Mouse (Mus musculus) heart, postnatal 0 days (tissue): ENCODE data around the gene Igf1r. TPM values are rescaled to one million over a fixed set of nuclear protein-coding genes. Genes with fewer than 3 reads are reported as not detected.

ENCODE experiments used
- ATAC-seq: fragments of 200-750 bp; cut with Nextera tagmentation; 2 replicates; pipeline ENCODE4 v1.8.0; 2017; ENCODE audit warnings: low read depth, moderate number of reproducible peaks, moderate library complexity; ENCODE audit not compliant: insufficient read depth
- DNase-seq: peaks from one replicate; pipeline ENCODE4 v3.0.0-alpha.2; 2016; ENCODE audit warnings: low spot score
- H3K27ac ChIP-seq: fragments of 300-500 bp; sonication (generic); 2 replicates; pipeline ENCODE4 v1.5.1; 2014; ENCODE audit warnings: low read depth, mild to moderate bottlenecking
- H3K27me3 ChIP-seq: fragments of 300-500 bp; sonication (generic); 2 replicates; pipeline ENCODE4 v1.6.1; 2014; ENCODE audit warnings: low read length, mixed read lengths; ENCODE audit not compliant: control insufficient read depth, insufficient read depth
- H3K36me3 ChIP-seq: fragments of 300-500 bp; sonication (generic); replicated peaks from 2 replicates; pipeline ENCODE4 v1.6.1; 2014; ENCODE audit warnings: low read length, mixed read lengths; ENCODE audit not compliant: control insufficient read depth, insufficient read depth
- H3K4me1 ChIP-seq: fragments of 300-500 bp; sonication (generic); 2 replicates; pipeline ENCODE4 v1.6.1; 2014; ENCODE audit warnings: antibody characterized with exemption; ENCODE audit not compliant: control insufficient read depth, insufficient read depth
- H3K4me2 ChIP-seq: fragments of 300-500 bp; sonication (generic); 2 replicates; pipeline ENCODE4 v1.6.1; 2014; ENCODE audit warnings: low read depth, mild to moderate bottlenecking, low read length, moderate library complexity
- H3K4me3 ChIP-seq: fragments of 300-500 bp; sonication (generic); 2 replicates; pipeline ENCODE4 v1.5.1; 2014; ENCODE audit warnings: low read depth, low read length
- H3K9ac ChIP-seq: fragments of 300-500 bp; sonication (generic); replicated peaks from 2 replicates; pipeline ENCODE4 v1.6.1; 2014; ENCODE audit warnings: low read depth, low read length, mixed read lengths
- H3K9me3 ChIP-seq: fragments of 300-500 bp; sonication (generic); replicated peaks from 2 replicates; pipeline ENCODE4 v1.6.1; 2016; ENCODE audit warnings: low read length; ENCODE audit not compliant: control insufficient read depth
- CTCF ChIP-seq: IDR thresholded peaks from 2 replicates; pipeline ENCODE4 v1.5.1; 2016; ENCODE audit warnings: antibody characterized with exemption, control low read depth, low read depth
- EP300 ChIP-seq: IDR thresholded peaks from 2 replicates; pipeline ENCODE4 v1.6.1; 2016; ENCODE audit warnings: antibody characterized with exemption, low read depth
- WGBS: fragments of 180-500 bp; shearing (Covaris S2); extraction: QIAGEN DNeasy Blood & Tissue Kit; methylation state at CpG from one replicate; pipeline ENCODE4 v1.1.7; 2014; 5-methylcytosine and 5-hydroxymethylcytosine counted together
- polyA plus RNA-seq: library from polyadenylated mRNA; unstranded; fragments of >200 nt; fragmentation: Nextera tagmentation; extraction: Ambion mirVana; gene quantifications from 2 replicates; pipeline ENCODE4 v1.2.1, GENCODE M21; 2015
- total RNA-seq: library from RNA; depleted of rRNA; stranded (reverse); fragments of >200 nt; gene quantifications from 2 replicates; pipeline ENCODE4 v1.2.3, GENCODE M21; 2014; ENCODE audit warnings: low replicate concordance

Igf1r gene
- total and polyA plus RNA-seq, 2 experiments from 2014 or later, result 8.8 to 41.8 TPM

GRCm38 (mm10) chr7:67969076-67969475 lies 16.4 kb downstream of the Igf1r start:
- 82% methylated on average over 9 of the region's 9 CpGs for WGBS
- DNase-seq (no peak), ATAC-seq (no peak)
- Histone ChIP-seq H3K9ac (no peak overlapping the region), H3K27ac (no peak overlapping the region), H3K4me2 (no peak overlapping the region), H3K4me3 (no peak overlapping the region), H3K27me3 (no peaks in the 10 kb centered on the region), H3K36me3 (no peaks in the 10 kb centered on the region), H3K4me1 (peaks cover 51% of the 10 kb centered on the region), H3K9me3 (no peaks in the 10 kb centered on the region)
- TF ChIP-seq CTCF, result no peak
- no peak for TF ChIP-seq EP300

GRCm38 (mm10) chr7:67973180-67974014 lies 20.8 kb downstream of the Igf1r start:
- Histone ChIP-seq H3K4me3 (peak overlapping the region; percentile 21), H3K27ac (peak overlapping the region; percentile 87), H3K36me3 (no peaks in the 10 kb centered on the region), H3K4me1 (peaks cover 55% of the 10 kb centered on the region), H3K9me3 (no peaks in the 10 kb centered on the region), H3K4me2 (peak overlapping the region; percentile 52), H3K27me3 (no peaks in the 10 kb centered on the region), H3K9ac (0 out of 2 replicates have a peak overlapping the region, but pooled peaks have one; percentile 33)
- DNase-seq (peak; percentile 63), ATAC-seq (peak; percentile 36)
- no peak for TF ChIP-seq EP300
- no peak for TF ChIP-seq CTCF
- WGBS, result 6% methylated on average over 15 of the region's 15 CpGs

GRCm38 (mm10) chr7:67981956-67982355 lies 29.3 kb downstream of the Igf1r start:
- 27% methylated on average over 3 of the region's 3 CpGs for WGBS
- Histone ChIP-seq H3K27me3 (no peaks in the 10 kb centered on the region), H3K9me3 (no peaks in the 10 kb centered on the region), H3K9ac (no peak overlapping the region), H3K4me3 (no peak overlapping the region), H3K4me2 (no peak overlapping the region), H3K36me3 (no peaks in the 10 kb centered on the region), H3K4me1 (peaks cover 13% of the 10 kb centered on the region; the same call in 1 of the 2 replicates), H3K27ac (no peak overlapping the region)
- DNase-seq (no peak), ATAC-seq (no peak)
- TF ChIP-seq CTCF (no peak), EP300 (no peak)

- Histone ChIP-seq H3K9me3 (no peaks in the 10 kb centered on the region), H3K9ac (no peak overlapping the region), H3K27ac (no peak overlapping the region), H3K4me3 (no peak overlapping the region), H3K36me3 (no peaks in the 10 kb centered on the region), H3K27me3 (no peaks in the 10 kb centered on the region), H3K4me1 (peaks cover 13% of the 10 kb centered on the region; the same call in 1 of the 2 replicates), H3K4me2 (no peak overlapping the region)
- WGBS, result 62% methylated on average over 8 of the region's 8 CpGs
- ATAC-seq (no peak), DNase-seq (no peak)
- no peak for TF ChIP-seq CTCF
- no peak for TF ChIP-seq EP300
These were observed 30.2 kb downstream of the Igf1r start for GRCm38 (mm10) chr7:67982809-67983208.

DNA sequence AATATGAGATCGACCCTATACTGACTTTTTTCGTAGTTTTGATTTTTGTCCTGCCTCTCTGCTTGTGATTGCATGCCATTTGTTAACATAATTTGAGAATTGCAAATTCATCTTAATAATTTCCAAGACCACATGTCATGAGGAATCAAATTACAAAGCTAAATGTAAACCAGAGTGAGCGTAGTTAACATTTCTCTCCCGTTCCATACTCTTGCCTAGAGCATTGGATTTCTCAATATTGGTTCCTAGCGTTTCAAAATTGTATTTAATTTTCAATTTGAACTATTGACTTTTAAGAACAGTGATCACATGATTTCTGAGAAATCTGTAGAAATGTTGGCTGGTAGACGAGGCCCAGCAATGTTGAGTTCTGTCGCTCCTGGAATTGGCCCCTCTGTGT lies 30.8 kb downstream of the Igf1r start:
- H3K9ac ChIP-seq, result no peak overlapping the region
- no peak overlapping the region for H3K27ac ChIP-seq
- no peak overlapping the region for H3K4me3 ChIP-seq
- 90% methylated on average over 7 of the region's 7 CpGs for WGBS
- H3K4me2 ChIP-seq, result no peak overlapping the region
- TF ChIP-seq CTCF, result no peak
- TF ChIP-seq EP300, result no peak
- no peak for DNase-seq
- no peaks in the 10 kb centered on the region for H3K9me3 ChIP-seq
- no peak for ATAC-seq
- H3K27me3 ChIP-seq, result no peaks in the 10 kb centered on the region
- H3K36me3 ChIP-seq, result no peaks in the 10 kb centered on the region
- H3K4me1 ChIP-seq, result peaks cover 13% of the 10 kb centered on the region; the same call in 1 of the 2 replicates

DNA sequence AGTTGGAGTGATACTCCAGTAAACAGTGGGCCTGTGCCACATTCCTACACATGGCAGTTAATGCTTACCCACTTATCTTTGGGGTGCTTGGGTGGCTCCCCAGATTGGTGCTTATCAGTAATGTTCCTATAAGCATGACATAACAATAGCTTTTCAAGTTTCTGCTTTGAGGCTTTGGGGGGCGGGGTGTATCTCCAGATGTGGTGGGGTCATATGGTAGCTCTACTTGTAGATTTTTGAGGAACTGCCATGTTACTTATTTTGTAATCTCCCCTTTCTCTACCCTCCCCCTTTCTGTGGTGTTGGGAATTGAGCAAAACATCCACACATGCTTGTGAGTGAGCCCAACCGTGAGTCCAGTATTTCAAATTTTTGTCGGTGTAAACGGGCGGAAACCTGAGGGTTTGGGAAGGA lies 32.4 kb downstream of the Igf1r start:
- no peak overlapping the region for H3K4me2 ChIP-seq
- peaks cover 21% of the 10 kb centered on the region; the same call in 1 of the 2 replicates for H3K4me1 ChIP-seq

More for the DNA sequence above, 32.4 kb downstream of the Igf1r start:
- no peaks in the 10 kb centered on the region for H3K36me3 ChIP-seq
- WGBS, result 74% methylated on average over 5 of the region's 5 CpGs
- no peak overlapping the region for H3K9ac ChIP-seq
- TF ChIP-seq CTCF (no peak), EP300 (no peak)
- H3K9me3 ChIP-seq, result no peaks in the 10 kb centered on the region
- no peaks in the 10 kb centered on the region for H3K27me3 ChIP-seq
- ATAC-seq (no peak), DNase-seq (no peak)
- no peak overlapping the region for H3K27ac ChIP-seq
- H3K4me3 ChIP-seq, result no peak overlapping the region
